Mouse (Mus musculus): ENCODE results near the gene Chsy1.

GRCm38 (mm10) chr7:66158616-66159129, 49.4 kb downstream of the Chsy1 start:
- TF ChIP-seq POLR2A (IDR thresholded peaks at IDR 0.05; ENCODE audit: borderline replicate concordance, insufficient read depth, low read length) (no peak), CTCF (IDR thresholded peaks at IDR 0.05; ENCODE audit: borderline replicate concordance, insufficient read depth, low read depth, low read length) (no peak)
